Mouse (Mus musculus) forebrain, postnatal 0 days (tissue): Measurements from ENCODE around the gene Trmt112. TPM values are rescaled to one million over a fixed set of nuclear protein-coding genes. Genes with fewer than 3 reads are reported as not detected.
"Not testable (repeated sequence)": the region's sequence is repeated elsewhere in the genome, so short reads cannot be mapped to it uniquely, and the experiment has no call there.

Experiments
- ATAC-seq: fragments of 200-750 bp; cut with Nextera tagmentation; 2 replicates; pipeline ENCODE4 v1.8.0; 2017; ENCODE audit warnings: mild to moderate bottlenecking, moderate library complexity
- DNase-seq: peaks from one replicate; pipeline ENCODE4 v3.0.0-alpha.2; 2015
- H3K27ac ChIP-seq: fragments of 300-500 bp; sonication (generic); 2 replicates; pipeline ENCODE4 v1.5.1; 2014; ENCODE audit warnings: low read depth, mild to moderate bottlenecking, antibody characterized with exemption, low read length, moderate library complexity, mixed read lengths
- H3K27me3 ChIP-seq: fragments of 300-500 bp; sonication (generic); 2 replicates; pipeline ENCODE4 v1.6.1; 2014; ENCODE audit warnings: mild to moderate bottlenecking, low read length, mixed read lengths; ENCODE audit not compliant: insufficient read depth
- H3K36me3 ChIP-seq: fragments of 300-500 bp; sonication (generic); 2 replicates; pipeline ENCODE4 v1.6.1; 2014; ENCODE audit warnings: mild to moderate bottlenecking, moderate library complexity; ENCODE audit not compliant: insufficient read depth
- H3K4me1 ChIP-seq: fragments of 300-500 bp; sonication (generic); 2 replicates; pipeline ENCODE4 v1.6.1; 2014; ENCODE audit warnings: antibody characterized with exemption; ENCODE audit not compliant: insufficient read depth
- H3K4me2 ChIP-seq: fragments of 300-500 bp; sonication (generic); 2 replicates; pipeline ENCODE4 v1.6.1; 2014; ENCODE audit warnings: low read depth, mild to moderate bottlenecking, moderate library complexity
- H3K4me3 ChIP-seq: fragments of 300-500 bp; sonication (generic); 2 replicates; pipeline ENCODE4 v1.5.1; 2014; ENCODE audit warnings: low read depth, low read length, mixed read lengths
- H3K9ac ChIP-seq: fragments of 300-500 bp; sonication (generic); 2 replicates; pipeline ENCODE4 v1.6.1; 2014; ENCODE audit warnings: mild to moderate bottlenecking
- H3K9me3 ChIP-seq: fragments of 300-500 bp; sonication (generic); 2 replicates; pipeline ENCODE4 v1.6.1; 2016; ENCODE audit warnings: low read length
- CTCF ChIP-seq: sonication (generic); IDR thresholded peaks from 2 replicates; pipeline ENCODE4 v1.5.1; 2016; ENCODE audit warnings: antibody characterized with exemption, control low read depth, low read depth
- WGBS: fragments of 180-500 bp; shearing (Covaris S2); extraction: QIAGEN DNeasy Blood & Tissue Kit; methylation state at CpG from one replicate; pipeline ENCODE4 v1.1.7; 2014; 5-methylcytosine and 5-hydroxymethylcytosine counted together
- polyA plus RNA-seq: library from polyadenylated mRNA; unstranded; fragments of >200 nt; fragmentation: Nextera tagmentation; extraction: Ambion mirVana; gene quantifications from 2 replicates; pipeline ENCODE4 v1.2.1, GENCODE M21; 2015
- total RNA-seq: library from RNA; depleted of rRNA; stranded (reverse); fragments of >200 nt; gene quantifications from 2 replicates; pipeline ENCODE4 v1.2.3, GENCODE M21; 2014

The Trmt112 gene
- total and polyA plus RNA-seq, 2 experiments from 2014 or later = 52.3 to 102 TPM

DNA sequence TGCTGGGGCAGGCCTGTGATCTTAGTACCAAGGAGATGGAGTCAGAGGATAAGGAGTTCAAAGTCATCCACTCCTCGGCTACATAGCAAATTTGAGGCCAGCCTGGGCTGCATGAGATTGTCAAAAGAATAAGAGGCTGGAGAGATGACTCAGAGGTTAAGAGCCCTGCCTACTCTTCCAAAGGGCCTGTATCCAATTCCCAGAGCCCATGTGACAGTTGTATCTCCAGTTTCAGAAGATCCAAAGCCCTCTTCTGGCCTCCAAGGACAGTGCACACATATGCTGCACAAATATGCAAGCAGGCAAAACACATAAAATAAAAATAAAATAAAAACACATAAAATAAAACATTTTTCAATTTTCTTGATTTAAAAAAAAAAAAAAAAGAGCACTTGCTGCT is 35.2 kb upstream of the Trmt112 start:
- H3K4me3 ChIP-seq = no peak overlapping the region
- 0 out of 2 replicates have a peak, but pooled peaks cover 7% of the 10 kb centered on the region for H3K9me3 ChIP-seq
- no peak overlapping the region for H3K4me2 ChIP-seq
- no peak overlapping the region for H3K27ac ChIP-seq
- TF ChIP-seq CTCF = no peak
- ATAC-seq = no peak
- H3K4me1 ChIP-seq = no peaks in the 10 kb centered on the region
- no peaks in the 10 kb centered on the region for H3K36me3 ChIP-seq
- no peaks in the 10 kb centered on the region for H3K27me3 ChIP-seq
- no peak overlapping the region for H3K9ac ChIP-seq
- WGBS = 77% methylated on average over 1 of the region's 1 CpGs
- DNase-seq = no peak

DNA sequence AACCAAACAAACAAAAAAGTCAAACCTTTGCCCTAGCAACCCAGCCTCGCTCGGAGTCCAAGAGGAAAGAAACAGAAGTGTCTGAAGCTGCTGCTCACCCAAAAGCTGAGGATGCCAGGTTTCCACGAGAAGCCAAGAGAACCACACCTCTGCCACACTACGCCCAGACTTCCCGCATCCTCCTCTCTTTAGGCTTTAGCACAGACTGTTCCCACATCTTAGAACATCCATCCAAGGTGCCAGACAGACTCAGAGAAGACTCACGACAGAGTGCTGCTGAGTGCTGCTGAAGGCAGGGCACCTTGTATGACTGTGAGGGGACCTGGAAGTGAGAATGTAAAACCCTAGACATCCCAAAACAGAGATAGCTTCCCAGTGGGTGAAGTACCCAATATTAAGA is 33.7 kb upstream of the Trmt112 start:
- ATAC-seq = no peak
- Histone ChIP-seq H3K4me1 (no peaks in the 10 kb centered on the region), H3K4me3 (no peak overlapping the region), H3K4me2 (no peak overlapping the region), H3K27ac (no peak overlapping the region), H3K9me3 (peaks cover 11% of the 10 kb centered on the region; the same call in 1 of the 2 replicates), H3K9ac (no peak overlapping the region), H3K36me3 (no peaks in the 10 kb centered on the region), H3K27me3 (no peaks in the 10 kb centered on the region)
- no peak for TF ChIP-seq CTCF
- DNase-seq = no peak
- WGBS = 84% methylated on average over 6 of the region's 6 CpGs

DNA sequence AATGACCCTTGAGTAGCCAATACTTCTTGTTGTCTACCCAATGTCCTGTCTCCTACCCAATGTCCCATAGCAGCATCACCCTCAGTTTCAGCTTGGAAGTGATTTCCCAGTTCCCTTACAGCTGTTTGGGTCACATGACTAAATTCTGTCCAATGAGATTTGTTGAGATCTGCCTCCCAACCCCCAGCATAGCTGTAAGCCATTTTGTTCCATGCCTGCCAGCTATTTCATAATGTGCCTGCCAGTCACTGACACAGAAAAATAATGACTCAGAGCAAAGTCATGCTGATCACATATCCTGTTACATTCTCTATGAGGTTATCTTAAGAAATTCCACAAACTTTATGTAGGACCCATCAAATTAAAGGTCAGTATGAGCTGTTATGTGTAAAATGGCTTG is 32.7 kb upstream of the Trmt112 start:
- no peak for TF ChIP-seq CTCF
- ATAC-seq (no peak), DNase-seq (no peak)
- no peaks in the 10 kb centered on the region for H3K36me3 ChIP-seq
- no peak overlapping the region for H3K4me3 ChIP-seq
- peaks cover 14% of the 10 kb centered on the region; the same call in 1 of the 2 replicates for H3K9me3 ChIP-seq
- no peak overlapping the region for H3K4me2 ChIP-seq
- no peak overlapping the region for H3K9ac ChIP-seq
- H3K4me1 ChIP-seq = no peaks in the 10 kb centered on the region
- H3K27ac ChIP-seq = no peak overlapping the region
- no peaks in the 10 kb centered on the region for H3K27me3 ChIP-seq

DNA sequence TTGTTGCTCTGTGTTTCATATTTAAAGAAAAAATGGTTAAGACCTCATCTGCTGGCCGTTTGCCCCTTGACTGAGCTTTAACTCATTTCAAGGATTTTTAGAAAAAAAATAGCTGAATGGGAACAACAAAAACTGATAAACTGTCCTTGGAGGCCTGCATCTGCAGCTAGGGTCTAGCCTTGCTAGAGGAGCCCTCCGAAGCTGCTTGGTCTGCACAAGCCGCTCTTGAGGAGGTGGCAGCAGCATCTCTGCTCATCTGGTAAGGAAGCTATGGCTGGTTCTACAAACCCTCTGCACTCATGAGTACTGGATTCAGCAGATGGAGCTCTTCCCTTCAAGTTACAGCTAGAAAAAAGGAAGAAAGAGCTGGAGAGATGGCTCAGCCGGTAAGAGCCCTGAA is 31.5 kb upstream of the Trmt112 start:
- 89% methylated on average over 4 of the region's 4 CpGs for WGBS
- H3K27me3 ChIP-seq = no peaks in the 10 kb centered on the region
- DNase-seq (no peak), ATAC-seq (no peak)
- H3K9me3 ChIP-seq = peaks cover 14% of the 10 kb centered on the region; the same call in 1 of the 2 replicates
- H3K4me1 ChIP-seq = no peaks in the 10 kb centered on the region
- H3K9ac ChIP-seq = no peak overlapping the region
- H3K36me3 ChIP-seq = no peaks in the 10 kb centered on the region
- no peak overlapping the region for H3K27ac ChIP-seq
- TF ChIP-seq CTCF = no peak
- no peak overlapping the region for H3K4me3 ChIP-seq
- no peak overlapping the region for H3K4me2 ChIP-seq

DNA sequence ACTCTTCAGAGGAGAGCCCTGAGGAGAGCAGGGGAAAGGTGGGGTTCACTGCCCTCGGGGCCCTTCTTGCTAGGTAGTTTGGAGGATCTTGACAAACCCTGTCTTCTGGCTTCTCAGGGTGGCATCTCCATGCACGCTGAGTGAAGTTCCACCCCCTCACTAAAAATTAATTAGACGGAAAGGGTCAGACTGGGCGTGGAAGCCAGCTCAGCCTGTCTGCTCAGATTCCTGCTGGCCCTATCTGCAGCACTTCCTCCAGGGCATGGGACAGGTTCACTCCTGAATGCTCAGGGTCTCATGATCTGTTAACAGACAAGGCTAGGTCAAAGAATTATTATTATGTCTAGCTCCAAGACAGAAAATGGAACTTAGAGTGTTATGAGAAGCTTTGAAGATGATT is 17.0 kb upstream of the Trmt112 start:
- DNase-seq = no peak
- 0 out of 2 replicates have a peak, but pooled peaks cover 2% of the 10 kb centered on the region for H3K9me3 ChIP-seq
- H3K36me3 ChIP-seq = no peaks in the 10 kb centered on the region
- TF ChIP-seq CTCF = no peak
- ATAC-seq = no peak
- H3K4me1 ChIP-seq = no peaks in the 10 kb centered on the region
- H3K27me3 ChIP-seq = no peaks in the 10 kb centered on the region
- H3K4me2 ChIP-seq = no peak overlapping the region
- no peak overlapping the region for H3K27ac ChIP-seq
- no peak overlapping the region for H3K4me3 ChIP-seq
- H3K9ac ChIP-seq = no peak overlapping the region
- WGBS = 76% methylated on average over 4 of the region's 4 CpGs

DNA sequence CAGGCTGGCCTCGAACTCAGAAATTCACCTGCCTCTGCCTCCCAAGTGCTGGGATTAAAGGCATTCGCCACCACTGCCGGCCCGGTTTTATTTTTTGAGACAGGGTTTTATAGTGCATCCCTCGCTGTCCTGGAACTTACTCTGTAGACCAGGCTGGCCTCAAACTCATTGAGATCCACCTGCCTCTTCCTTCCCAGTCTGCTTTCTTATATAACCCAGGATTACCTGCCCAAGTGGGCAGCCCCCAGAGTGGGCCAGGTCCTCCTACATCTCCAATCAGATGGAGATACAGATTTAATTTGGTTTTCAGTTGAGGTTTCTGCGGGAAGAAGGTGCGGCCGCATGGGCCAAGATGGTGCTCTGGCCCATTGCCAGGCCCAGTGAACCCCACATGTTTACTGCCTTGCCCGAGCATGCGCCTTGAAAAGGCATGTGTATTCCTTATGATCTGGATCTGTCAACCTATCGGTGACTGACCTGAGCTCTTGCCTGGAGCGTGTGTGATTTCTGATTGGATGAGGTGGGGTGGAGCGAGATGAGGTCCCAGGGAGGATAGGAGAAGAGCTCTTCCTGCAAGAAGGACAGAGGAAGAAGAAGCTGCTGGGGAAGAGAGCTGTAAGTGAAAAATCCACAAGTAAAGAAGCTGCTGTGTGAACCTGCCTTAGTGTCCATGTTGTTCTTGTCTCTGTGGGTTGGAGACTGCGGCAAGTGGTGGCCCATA is 15.6 kb upstream of the Trmt112 start:
- no peak overlapping the region for H3K9ac ChIP-seq
- no peak for ATAC-seq
- 0 out of 2 replicates have a peak, but pooled peaks cover 3% of the 10 kb centered on the region for H3K9me3 ChIP-seq
- WGBS = 92% methylated on average over 14 of the region's 14 CpGs
- no peak overlapping the region for H3K27ac ChIP-seq
- H3K4me2 ChIP-seq = no peak overlapping the region
- H3K27me3 ChIP-seq = no peaks in the 10 kb centered on the region
- no peak for DNase-seq
- no peaks in the 10 kb centered on the region for H3K36me3 ChIP-seq
- H3K4me3 ChIP-seq = no peak overlapping the region
- no peak for TF ChIP-seq CTCF
- no peaks in the 10 kb centered on the region for H3K4me1 ChIP-seq

DNA sequence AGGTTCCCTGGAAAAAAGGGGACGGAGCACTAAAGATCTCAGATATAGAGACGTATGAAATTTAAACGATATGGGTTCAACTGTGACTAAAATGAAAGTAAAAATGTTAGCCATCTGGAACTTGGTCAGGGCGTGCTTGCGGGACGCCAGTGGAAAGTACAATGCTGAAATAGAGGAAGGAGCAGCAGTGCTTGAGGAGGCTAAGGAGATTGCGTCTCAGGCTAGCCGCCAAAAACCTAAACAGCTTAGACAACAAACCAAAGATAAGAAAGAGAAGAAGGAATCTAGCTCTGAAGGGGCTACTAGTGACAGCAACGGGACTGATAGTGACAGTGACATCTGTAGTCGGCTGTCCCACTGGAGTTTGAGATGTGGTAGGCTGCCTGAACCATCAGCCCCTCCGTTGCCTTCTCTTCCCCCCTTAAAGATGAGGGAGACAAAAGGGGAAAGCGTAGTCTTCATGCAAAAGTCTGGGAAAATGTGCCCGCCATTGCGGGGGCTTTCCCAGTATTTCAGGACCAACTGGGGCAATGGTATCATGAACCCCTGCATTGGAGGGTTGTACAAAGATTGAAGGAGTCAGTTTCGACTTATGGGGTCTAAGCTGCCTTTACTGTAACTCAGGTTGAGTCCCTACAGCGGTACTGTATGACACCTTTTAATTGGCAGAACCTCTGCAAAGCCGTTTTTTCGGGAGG is 13.7 kb upstream of the Trmt112 start:
- not testable (repeated sequence) for H3K36me3 ChIP-seq, H3K4me3 ChIP-seq, ATAC-seq, H3K27ac ChIP-seq, H3K9ac ChIP-seq, DNase-seq, H3K4me1 ChIP-seq, H3K9me3 ChIP-seq, H3K27me3 ChIP-seq, H3K4me2 ChIP-seq
- WGBS = 93% methylated on average over 18 of the region's 18 CpGs
